Mouse (Mus musculus): ENCODE measurements at regions not wholly inside any gene's neighbourhood (a gene's known extent, or its start where the extent isn't known, plus 50 kb on each side); places are given as distances from the start of the nearest gene placed in this dataset.

DNA sequence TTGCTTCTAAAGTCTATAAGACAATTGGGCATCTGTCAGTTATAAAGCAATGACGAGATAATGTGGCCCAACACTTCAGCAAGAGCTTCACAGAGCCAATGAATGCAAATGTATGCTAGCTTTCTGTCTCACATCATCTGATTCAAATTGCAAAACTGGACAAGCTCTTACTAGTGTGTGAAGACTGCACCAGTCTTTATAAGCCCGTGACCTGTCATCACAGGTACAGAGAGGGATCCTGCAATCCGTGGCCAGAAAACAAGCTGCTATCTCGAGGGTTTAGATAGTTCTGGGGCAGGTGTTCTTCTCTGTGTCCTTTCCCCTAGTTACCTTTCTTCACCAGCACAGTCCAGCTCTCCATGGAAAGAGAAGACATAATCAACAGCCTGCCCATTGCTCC, 584.8 kb downstream of the Nfib start:
- Histone ChIP-seq H3K79me3 (ENCODE audit: low read depth) (no peaks in the 10 kb centered on the region), H3ac (ENCODE audit: control insufficient read depth, insufficient read length, low read depth) (no peak overlapping the region), H3K4me3 (ENCODE audit: insufficient read depth, poor library complexity, severe bottlenecking) (no peak overlapping the region), H3K27me3 (ENCODE audit: control insufficient read depth, insufficient read depth, insufficient read length) (no peaks in the 10 kb centered on the region), H3K36me3 (ENCODE audit: control insufficient read depth, insufficient read depth) (no peaks in the 10 kb centered on the region), H3K79me2 (ENCODE audit: control insufficient read depth, insufficient read depth) (no peaks in the 10 kb centered on the region)
- TF ChIP-seq MYOG (IDR thresholded peaks at IDR 0.05; ENCODE audit: control insufficient read depth, extremely low read depth, insufficient read length): no peak

DNA sequence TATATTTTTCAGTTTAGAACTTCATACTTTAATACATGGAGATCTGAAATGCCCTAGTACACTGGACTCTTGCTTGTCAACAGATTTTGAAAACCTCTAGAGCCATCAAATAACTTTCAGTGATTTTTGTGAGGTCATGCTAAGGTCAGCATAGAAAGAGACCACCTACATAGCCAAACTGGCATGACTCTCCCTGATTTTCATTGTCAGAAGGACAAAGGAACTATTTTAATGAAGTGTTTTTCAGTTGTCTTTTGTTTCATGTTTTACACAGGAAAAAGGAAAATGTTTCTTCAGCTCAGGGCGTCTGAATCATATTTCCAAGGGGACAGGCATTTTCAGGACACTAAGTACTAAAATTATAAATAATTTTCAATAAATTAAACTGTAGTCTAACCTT, 585.2 kb downstream of the Nfib start:
- no peaks in the 10 kb centered on the region for H3K79me3 ChIP-seq (ENCODE audit: low read depth)
- no peak overlapping the region for H3ac ChIP-seq (ENCODE audit: control insufficient read depth, insufficient read length, low read depth)
- H3K4me3 ChIP-seq (ENCODE audit: insufficient read depth, poor library complexity, severe bottlenecking): no peak overlapping the region
- TF ChIP-seq CTCF (IDR thresholded peaks at IDR 0.05; ENCODE audit: control insufficient read depth, insufficient read depth, insufficient read length) (no peak), MYOD1 (IDR thresholded peaks at IDR 0.05; ENCODE audit: control insufficient read depth, insufficient read length, low read depth) (no peak), USF1 (IDR thresholded peaks at IDR 0.05; ENCODE audit: low read depth) (no peak), CEBPB (IDR thresholded peaks at IDR 0.05; ENCODE audit: low read depth) (no peak), MYOG (IDR thresholded peaks at IDR 0.05; ENCODE audit: control insufficient read depth, extremely low read depth, insufficient read length) (no peak)
- H3K27me3 ChIP-seq (ENCODE audit: control insufficient read depth, insufficient read depth, insufficient read length): no peaks in the 10 kb centered on the region
- H3K79me2 ChIP-seq (ENCODE audit: control insufficient read depth, insufficient read depth): no peaks in the 10 kb centered on the region
- H3K36me3 ChIP-seq (ENCODE audit: control insufficient read depth, insufficient read depth): no peaks in the 10 kb centered on the region

DNA sequence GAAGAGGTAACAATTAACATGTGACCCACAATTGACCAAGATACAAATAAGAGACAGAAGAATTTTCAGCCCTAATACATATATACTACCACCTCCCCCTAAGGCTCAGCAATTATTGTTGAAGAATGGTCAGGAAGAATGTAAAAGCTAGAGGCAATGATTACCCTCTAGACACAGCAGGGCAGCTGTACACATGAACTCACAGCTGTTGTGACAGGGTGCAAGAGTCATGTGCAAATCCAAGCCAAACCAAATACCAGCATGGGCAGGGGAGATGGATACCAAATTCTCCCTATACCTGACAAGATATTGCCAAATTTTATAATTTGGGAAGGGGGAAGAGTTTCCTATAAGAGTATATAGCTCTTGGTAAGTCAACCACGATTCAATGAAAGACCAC, 603.7 kb downstream of the Nfib start:
- Histone ChIP-seq H3K79me3 (ENCODE audit: low read depth) (no peaks in the 10 kb centered on the region), H3K36me3 (ENCODE audit: control insufficient read depth, insufficient read depth) (no peaks in the 10 kb centered on the region), H3K27me3 (ENCODE audit: control insufficient read depth, insufficient read depth, insufficient read length) (no peaks in the 10 kb centered on the region), H3ac (ENCODE audit: control insufficient read depth, insufficient read length, low read depth) (no peak overlapping the region), H3K79me2 (ENCODE audit: control insufficient read depth, insufficient read depth) (no peaks in the 10 kb centered on the region), H3K4me3 (ENCODE audit: insufficient read depth, poor library complexity, severe bottlenecking) (no peak overlapping the region)
- TF ChIP-seq USF1 (IDR thresholded peaks at IDR 0.05; ENCODE audit: low read depth): no peak

DNA sequence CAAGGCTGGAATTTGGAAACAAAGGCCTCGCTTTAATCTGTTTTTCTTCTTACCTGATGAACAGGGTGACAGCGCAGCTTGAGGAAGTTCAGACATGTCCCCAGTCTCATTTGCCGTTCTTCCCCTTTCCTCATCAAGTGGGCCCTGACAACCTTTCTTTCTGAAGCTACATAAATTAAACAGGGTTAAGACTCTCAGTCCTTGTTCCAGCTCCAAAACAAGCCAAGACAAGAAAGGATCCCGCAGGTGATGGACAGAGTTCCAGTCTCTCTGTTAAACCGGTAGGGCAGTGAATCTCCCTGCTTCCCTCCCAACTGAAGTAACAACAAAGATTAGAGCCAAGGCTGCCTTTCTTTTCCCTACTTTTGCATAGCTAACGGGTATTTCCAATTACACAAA, 605.6 kb downstream of the Nfib start:
- Histone ChIP-seq H3K79me2 (ENCODE audit: control insufficient read depth, insufficient read depth) (no peaks in the 10 kb centered on the region), H3ac (ENCODE audit: control insufficient read depth, insufficient read length, low read depth) (no peak overlapping the region), H3K79me3 (ENCODE audit: low read depth) (no peaks in the 10 kb centered on the region), H3K36me3 (ENCODE audit: control insufficient read depth, insufficient read depth) (no peaks in the 10 kb centered on the region), H3K27me3 (ENCODE audit: control insufficient read depth, insufficient read depth, insufficient read length) (no peaks in the 10 kb centered on the region), H3K4me3 (ENCODE audit: insufficient read depth, poor library complexity, severe bottlenecking) (no peak overlapping the region)
- TF ChIP-seq USF1 (IDR thresholded peaks at IDR 0.05; ENCODE audit: low read depth) (no peak), MAX (IDR thresholded peaks at IDR 0.05) (no peak), FOSL1 (IDR thresholded peaks at IDR 0.05; ENCODE audit: insufficient read depth, low read length, poor library complexity, severe bottlenecking) (no peak), MYOG (IDR thresholded peaks at IDR 0.05; ENCODE audit: control insufficient read depth, extremely low read depth, insufficient read length) (no peak), CEBPB (IDR thresholded peaks at IDR 0.05; ENCODE audit: low read depth) (no peak), CTCF (IDR thresholded peaks at IDR 0.05; ENCODE audit: control insufficient read depth, insufficient read depth, insufficient read length) (no peak), MYOD1 (IDR thresholded peaks at IDR 0.05; ENCODE audit: control insufficient read depth, insufficient read length, low read depth) (no peak)

DNA sequence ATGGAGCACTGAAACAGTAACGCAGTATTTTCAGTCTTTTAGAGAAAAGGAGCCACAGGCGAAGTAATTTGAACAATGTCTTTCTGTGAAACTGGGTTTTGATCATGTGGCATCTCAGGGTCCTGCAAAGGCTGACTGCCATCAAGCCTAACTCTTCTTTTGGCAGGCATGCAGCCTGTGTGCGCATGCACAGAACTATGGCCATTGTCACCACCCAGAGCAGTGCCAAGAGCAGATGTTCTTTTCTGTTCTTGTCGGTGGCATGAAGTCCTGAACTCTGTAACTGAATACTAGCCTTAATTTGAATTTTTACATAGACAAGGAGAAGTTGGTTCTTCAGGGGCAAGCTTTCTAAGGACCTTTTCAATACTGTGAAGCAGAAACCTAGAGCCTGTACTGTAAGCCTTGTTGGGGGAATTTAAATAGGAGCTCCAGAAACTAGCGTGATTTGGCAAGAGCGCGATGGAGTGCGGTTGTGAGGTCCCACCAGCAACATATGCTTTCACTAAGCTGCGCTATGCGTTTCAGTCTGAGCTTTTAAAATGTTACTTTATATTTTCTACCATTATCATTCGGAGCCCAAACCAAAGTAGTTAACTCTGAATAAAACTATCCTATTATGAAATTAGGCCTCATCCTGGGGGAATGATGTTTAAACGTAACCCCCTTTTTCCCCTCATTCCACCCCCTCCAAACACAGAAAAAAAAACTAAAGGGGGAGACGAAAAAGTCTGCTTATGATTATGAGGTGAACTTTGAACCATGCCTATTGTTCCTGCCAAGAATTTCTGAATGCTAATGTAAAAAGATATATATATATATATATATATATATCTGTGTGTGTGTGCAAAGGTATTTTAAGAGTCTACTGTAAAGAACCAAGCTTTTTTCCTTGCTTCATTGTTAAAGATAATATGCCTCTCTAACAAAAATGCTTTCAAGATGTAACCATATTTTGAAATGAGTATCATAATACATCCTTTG, 606.3 kb downstream of the Nfib start:
- no peak for TF ChIP-seq CTCF (IDR thresholded peaks at IDR 0.05; ENCODE audit: control insufficient read depth, insufficient read depth, insufficient read length)

DNA sequence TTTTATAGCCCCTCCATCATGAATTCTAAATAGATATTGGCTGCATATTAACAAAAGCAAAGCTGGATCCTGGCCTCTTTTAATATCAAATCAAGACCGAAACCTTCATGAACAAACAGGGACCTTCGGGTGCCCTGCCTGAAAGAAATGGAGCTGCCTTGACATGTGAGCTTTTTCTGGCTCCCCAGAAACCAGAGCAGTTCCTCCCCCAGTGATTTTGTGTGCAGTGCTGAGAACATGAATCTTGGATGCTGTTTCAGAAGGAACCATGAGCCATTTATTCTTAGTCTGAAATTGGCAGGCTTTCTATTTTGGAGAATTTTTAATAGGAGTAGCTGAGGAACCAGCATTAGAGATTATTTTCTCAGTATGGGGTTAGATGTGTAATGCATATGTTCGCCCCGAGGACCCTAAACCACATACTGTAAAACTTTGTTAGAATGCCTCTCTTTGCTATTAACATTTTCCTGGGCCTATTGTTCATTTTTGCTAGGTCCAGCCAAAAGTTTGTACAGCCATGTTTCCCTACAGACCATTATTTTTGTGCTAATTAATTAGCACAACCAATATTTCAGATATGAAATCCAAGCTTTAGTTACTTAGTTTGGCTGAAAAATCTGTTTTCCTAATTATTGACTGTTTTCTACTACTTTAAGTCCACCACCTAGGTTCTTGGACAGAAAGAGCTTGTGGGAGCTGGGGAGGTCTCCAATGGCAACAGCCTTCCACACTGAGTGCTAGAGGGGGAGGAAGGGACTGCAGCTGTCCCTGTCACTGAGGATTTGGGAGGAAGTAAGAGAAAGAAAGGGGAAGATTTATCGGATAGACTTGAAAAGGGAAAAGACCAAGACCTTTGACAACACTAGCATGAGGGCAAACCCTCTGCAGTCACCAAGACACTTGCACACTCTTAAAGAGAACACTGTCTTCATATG, 613.0 kb downstream of the Nfib start:
- H3K79me2 ChIP-seq (ENCODE audit: control insufficient read depth, insufficient read depth): no peaks in the 10 kb centered on the region
- no peaks in the 10 kb centered on the region for H3K79me3 ChIP-seq (ENCODE audit: low read depth)
- no peak overlapping the region for H3K4me3 ChIP-seq (ENCODE audit: insufficient read depth, poor library complexity, severe bottlenecking)
- no peak for TF ChIP-seq FOSL1 (IDR thresholded peaks at IDR 0.05; ENCODE audit: insufficient read depth, low read length, poor library complexity, severe bottlenecking)
- no peak for TF ChIP-seq USF1 (IDR thresholded peaks at IDR 0.05; ENCODE audit: low read depth)
- TF ChIP-seq MYOD1 (IDR thresholded peaks at IDR 0.05; ENCODE audit: control insufficient read depth, insufficient read length, low read depth): peak; percentile 42
- TF ChIP-seq MAX (IDR thresholded peaks at IDR 0.05): no peak
- no peak for TF ChIP-seq CEBPB (IDR thresholded peaks at IDR 0.05; ENCODE audit: low read depth)
- no peak overlapping the region for H3ac ChIP-seq (ENCODE audit: control insufficient read depth, insufficient read length, low read depth)
- H3K27me3 ChIP-seq (ENCODE audit: control insufficient read depth, insufficient read depth, insufficient read length): no peaks in the 10 kb centered on the region
- no peaks in the 10 kb centered on the region for H3K36me3 ChIP-seq (ENCODE audit: control insufficient read depth, insufficient read depth)

More for the DNA sequence above, 606.3 kb downstream of the Nfib start:
- Histone ChIP-seq H3K27me3 (ENCODE audit: control insufficient read depth, insufficient read depth, insufficient read length) (no peaks in the 10 kb centered on the region), H3ac (ENCODE audit: control insufficient read depth, insufficient read length, low read depth) (no peak overlapping the region), H3K4me3 (ENCODE audit: insufficient read depth, poor library complexity, severe bottlenecking) (no peak overlapping the region), H3K79me2 (ENCODE audit: control insufficient read depth, insufficient read depth) (no peaks in the 10 kb centered on the region), H3K36me3 (ENCODE audit: control insufficient read depth, insufficient read depth) (no peaks in the 10 kb centered on the region), H3K79me3 (ENCODE audit: low read depth) (no peaks in the 10 kb centered on the region)
